Mouse (Mus musculus) heart, embryonic 14.5 days (tissue): ENCODE measurements around the gene Chrnb2. TPM values are rescaled to one million over a fixed set of nuclear protein-coding genes. Genes with fewer than 3 reads are reported as not detected.
A peak's percentile ranks its signal among the peaks of the same experiment; 100 is the strongest.

Experiments
- ATAC-seq: fragments of 200-750 bp; cut with Nextera tagmentation; 2 replicates; pipeline ENCODE4 v1.8.0; 2017; ENCODE audit warnings: low read depth, moderate TSS enrichment; ENCODE audit not compliant: insufficient number of reproducible peaks, insufficient read depth, low FRiP score
- H3K27ac ChIP-seq, 2 experiments: fragments of 200-500 bp in 1 of 2; fragments of 300-500 bp in 1 of 2; sonication (generic) in 1 of 2; replicated peaks in 1 of 2; 2 replicates each; pipeline ENCODE4 v1.5.1; 2012 to 2014; ENCODE audit warnings: low read depth in 2 of 2, low read length in 2 of 2, control low read depth in 1 of 2, mild to moderate bottlenecking in 1 of 2, mixed read lengths in 1 of 2; ENCODE audit not compliant: control insufficient read depth in 1 of 2, insufficient read depth in 1 of 2
- H3K27me3 ChIP-seq: fragments of 300-500 bp; sonication (generic); 2 replicates; pipeline ENCODE4 v1.6.1; 2014; ENCODE audit warnings: mild to moderate bottlenecking, low read length, control low read depth; ENCODE audit not compliant: control insufficient read depth, insufficient read depth
- H3K36me3 ChIP-seq: fragments of 300-500 bp; sonication (generic); 2 replicates; pipeline ENCODE4 v1.6.1; 2014; ENCODE audit warnings: mild to moderate bottlenecking, control low read depth, low read length, mixed read lengths; ENCODE audit not compliant: control insufficient read depth, insufficient read depth
- H3K4me1 ChIP-seq, 2 experiments: fragments of 200-500 bp in 1 of 2; fragments of 300-500 bp in 1 of 2; sonication (generic) in 1 of 2; 2 replicates each; pipeline ENCODE4 v1.6.1; 2012 to 2014; ENCODE audit warnings: low read length in 2 of 2, control low read depth in 1 of 2, mixed read lengths in 1 of 2; ENCODE audit not compliant: control insufficient read depth in 2 of 2, insufficient read depth in 2 of 2
- H3K4me2 ChIP-seq: fragments of 300-500 bp; sonication (generic); 2 replicates; pipeline ENCODE4 v1.6.1; 2014; ENCODE audit warnings: mild to moderate bottlenecking, low read length
- H3K4me3 ChIP-seq, 2 experiments: fragments of 200-500 bp in 1 of 2; fragments of 300-500 bp in 1 of 2; sonication (generic) in 1 of 2; 2 replicates each; pipeline ENCODE4 v1.5.1; 2012 to 2014; ENCODE audit warnings: low read length in 2 of 2, mild to moderate bottlenecking in 2 of 2, control low read depth in 1 of 2, low read depth in 1 of 2, moderate library complexity in 1 of 2; ENCODE audit not compliant: control insufficient read depth in 1 of 2, insufficient read depth in 1 of 2
- H3K9ac ChIP-seq: fragments of 300-500 bp; sonication (generic); 2 replicates; pipeline ENCODE4 v1.6.1; 2014; ENCODE audit warnings: mild to moderate bottlenecking, low read length
- H3K9me3 ChIP-seq: fragments of 300-500 bp; sonication (generic); 2 replicates; pipeline ENCODE4 v1.6.1; 2016; ENCODE audit warnings: low read length, control low read depth; ENCODE audit not compliant: control insufficient read depth
- WGBS: fragments of 180-500 bp; shearing (Covaris S2); extraction: QIAGEN DNeasy Blood & Tissue Kit; methylation state at CpG from one replicate; pipeline ENCODE4 v1.1.7; 2014; 5-methylcytosine and 5-hydroxymethylcytosine counted together
- polyA plus RNA-seq: library from polyadenylated mRNA; unstranded; fragments of >200 nt; fragmentation: Nextera tagmentation; extraction: Ambion mirVana; gene quantifications from 2 replicates; pipeline ENCODE4 v1.2.1, GENCODE M21; 2014

The Chrnb2 gene
- polyA plus RNA-seq, 1 experiment from 2014 or later, result 0.38 TPM

DNA sequence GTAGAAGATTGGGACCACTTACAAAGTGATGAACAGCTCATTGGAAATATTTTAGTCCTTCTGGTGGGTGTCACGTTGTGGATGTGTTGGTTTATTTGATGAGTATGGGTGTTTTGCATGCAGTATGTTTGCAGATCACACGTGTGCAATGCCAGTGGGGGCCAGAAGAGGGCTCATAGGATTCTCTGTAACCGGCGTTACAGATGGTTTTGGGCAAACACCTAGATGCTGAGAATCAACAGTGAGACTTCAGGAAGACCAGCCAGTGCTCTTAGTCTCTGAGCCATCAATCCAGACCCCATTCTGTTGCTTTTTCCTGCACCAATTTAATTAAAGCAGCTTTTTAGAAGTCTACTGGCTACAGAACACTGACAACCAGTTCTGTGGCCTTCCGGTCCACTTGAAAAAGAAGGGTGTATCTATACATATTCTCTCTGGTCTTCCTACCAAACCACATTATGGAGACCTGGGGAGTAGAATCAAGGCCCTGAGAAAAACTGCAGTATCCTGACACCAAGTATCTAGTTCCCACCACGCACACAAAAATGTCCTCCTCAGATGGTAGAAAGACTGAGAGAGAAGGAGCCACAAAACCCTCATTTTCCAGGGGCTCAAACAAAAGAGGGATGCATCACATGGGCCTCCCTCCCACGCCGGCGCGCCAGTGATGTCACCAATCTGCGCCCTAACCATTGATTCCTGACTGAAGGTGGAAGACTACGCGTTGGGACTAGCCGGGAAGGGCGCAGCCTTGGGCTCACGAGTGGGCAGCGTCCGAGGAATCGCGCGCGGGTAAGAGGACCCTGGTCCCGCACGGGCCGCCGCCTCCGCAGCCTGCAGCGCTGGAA is 49.8 kb downstream of the Chrnb2 start, which contains the start of gene Adar:
Adar (plus strand) TSS at position 664 of the 848 bp plus-strand sequence.
- Histone ChIP-seq H3K27me3 (no peaks in the 10 kb centered on the region), H3K4me1 (peaks cover 2 to 13% of the 10 kb centered on the region in 2 experiments; a peak in 3 of 4 replicates), H3K4me3 (peak within 1 kb of the TSS; percentile 90 to 93), H3K9me3 (no peaks in the 10 kb centered on the region), H3K36me3 (no peaks in the 10 kb centered on the region), H3K4me2 (peak within 1 kb of the TSS; percentile 77), H3K9ac (peak within 1 kb of the TSS; percentile 89), H3K27ac (peak within 1 kb of the TSS; percentile 68 to 86)
- peak; percentile 63 for ATAC-seq
- 5% methylated on average over 28 of the region's 28 CpGs for WGBS

DNA sequence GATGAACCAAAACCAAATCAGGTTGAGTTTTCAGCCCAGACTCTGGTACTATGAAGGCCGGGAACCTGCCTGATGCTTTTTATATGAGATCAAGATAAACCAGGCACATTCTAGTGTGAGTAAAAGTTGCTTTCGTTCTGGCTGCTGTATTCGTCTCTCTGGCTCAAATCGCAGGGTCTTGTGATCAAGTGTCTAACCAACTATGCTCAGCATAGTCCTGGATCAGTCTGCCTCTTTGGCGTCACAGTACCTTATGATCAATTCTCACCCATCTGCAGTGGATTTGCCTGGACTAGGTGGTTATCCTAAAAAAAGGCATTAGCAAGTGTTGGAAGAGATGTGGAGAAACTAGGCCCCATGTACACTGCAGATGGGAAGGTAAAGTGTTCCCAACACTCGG is 60.4 kb downstream of the Chrnb2 start:
- Histone ChIP-seq H3K36me3 (no peaks in the 10 kb centered on the region), H3K4me1 (no peaks in the 10 kb centered on the region), H3K27me3 (0 out of 2 replicates have a peak, but pooled peaks cover 4% of the 10 kb centered on the region), H3K4me3 (no peak overlapping the region), H3K27ac (no peak overlapping the region), H3K9me3 (no peaks in the 10 kb centered on the region), H3K4me2 (no peak overlapping the region), H3K9ac (no peak overlapping the region)
- ATAC-seq, result no peak
- WGBS, result 72% methylated on average over 6 of the region's 6 CpGs

DNA sequence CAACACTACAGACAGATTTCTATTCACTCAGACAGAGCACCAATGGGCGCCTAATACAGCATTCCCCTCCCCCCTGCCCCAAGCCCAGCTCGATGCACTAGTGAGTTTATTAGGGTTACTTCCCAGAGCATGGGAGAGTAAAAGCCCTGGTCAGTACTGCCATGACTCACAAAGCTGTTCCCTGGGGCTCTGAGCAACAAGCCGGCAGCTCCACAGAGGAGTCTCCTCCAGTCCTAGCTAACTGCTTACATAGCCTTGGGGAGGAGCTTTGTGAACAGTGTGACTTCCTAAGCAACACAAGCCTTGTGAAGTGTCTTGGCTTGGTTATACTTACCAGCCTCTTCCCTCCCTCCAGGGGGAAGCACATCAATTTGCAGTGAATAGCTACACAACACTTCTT is 60.8 kb downstream of the Chrnb2 start:
- no peak overlapping the region for H3K4me2 ChIP-seq
- no peak overlapping the region for H3K9ac ChIP-seq
- ATAC-seq, result no peak
- H3K27me3 ChIP-seq, result 0 out of 2 replicates have a peak, but pooled peaks cover 4% of the 10 kb centered on the region
- no peak overlapping the region for H3K27ac ChIP-seq
- H3K4me1 ChIP-seq, result no peaks in the 10 kb centered on the region
- 35% methylated on average over 3 of the region's 3 CpGs for WGBS
- no peaks in the 10 kb centered on the region for H3K36me3 ChIP-seq
- no peaks in the 10 kb centered on the region for H3K9me3 ChIP-seq
- H3K4me3 ChIP-seq, result no peak overlapping the region

DNA sequence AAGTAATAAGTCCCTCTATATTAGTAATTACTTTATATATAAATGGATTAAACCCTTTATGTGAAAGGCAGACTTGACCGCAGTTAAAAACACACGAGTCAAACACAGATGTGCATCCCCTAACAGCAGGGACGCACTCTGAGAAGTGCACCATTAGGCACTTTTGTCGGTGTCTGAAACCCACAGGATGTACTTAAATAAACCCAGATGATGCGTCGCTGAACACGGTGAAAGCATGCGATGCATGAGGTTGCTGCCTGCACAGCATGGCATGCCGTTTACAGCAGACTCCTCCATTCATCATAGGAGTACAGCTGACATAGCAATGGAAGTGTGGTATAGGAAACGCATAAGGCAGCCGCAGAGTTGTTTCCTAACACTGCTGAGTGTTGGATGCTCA is 64.0 kb downstream of the Chrnb2 start:
- no peaks in the 10 kb centered on the region for H3K4me1 ChIP-seq
- WGBS, result 81% methylated on average over 11 of the region's 11 CpGs
- H3K36me3 ChIP-seq, result no peaks in the 10 kb centered on the region
- no peak overlapping the region for H3K4me3 ChIP-seq
- no peak overlapping the region for H3K27ac ChIP-seq
- no peak overlapping the region for H3K9ac ChIP-seq
- ATAC-seq, result no peak
- H3K4me2 ChIP-seq, result no peak overlapping the region
- 0 out of 2 replicates have a peak, but pooled peaks cover 4% of the 10 kb centered on the region for H3K27me3 ChIP-seq
- H3K9me3 ChIP-seq, result no peaks in the 10 kb centered on the region

DNA sequence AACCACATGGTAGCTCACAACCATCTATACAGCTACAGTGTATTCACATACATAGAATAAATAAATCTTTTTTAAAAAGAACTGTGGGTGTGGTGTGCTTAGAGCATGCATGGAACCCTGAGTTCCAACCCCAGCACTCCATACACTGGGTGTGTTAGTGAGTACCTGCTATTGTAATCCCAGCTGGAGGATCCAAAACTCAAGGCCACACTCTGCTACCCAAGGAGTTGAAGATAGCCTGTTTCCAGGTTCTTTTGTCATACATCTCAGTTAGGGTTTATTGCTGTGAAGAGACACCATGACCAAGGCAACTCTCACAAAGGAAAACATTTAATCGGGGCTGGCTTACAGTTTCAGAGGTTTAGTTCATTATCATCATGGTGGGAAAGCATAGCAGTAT is 65.5 kb downstream of the Chrnb2 start:
- no peak overlapping the region for H3K27ac ChIP-seq
- ATAC-seq, result no peak
- H3K4me3 ChIP-seq, result no peak overlapping the region
- WGBS, result 87% methylated on average over 1 of the region's 1 CpGs
- no peaks in the 10 kb centered on the region for H3K36me3 ChIP-seq
- no peak overlapping the region for H3K4me2 ChIP-seq
- no peaks in the 10 kb centered on the region for H3K27me3 ChIP-seq
- no peaks in the 10 kb centered on the region for H3K4me1 ChIP-seq
- no peak overlapping the region for H3K9ac ChIP-seq
- H3K9me3 ChIP-seq, result no peaks in the 10 kb centered on the region

Other genes with a start within 250 kb of the Chrnb2 start
- 2.4 and 3.1 TPM in 2 replicates for gene Kcnn3, start 244.5 kb downstream of the Chrnb2 start, polyA plus RNA-seq
- 8.0 and 9.4 TPM in 2 replicates for gene Adar, start 49.6 kb downstream of the Chrnb2 start, polyA plus RNA-seq
- gene Ube2q1, start 9.0 kb upstream of the Chrnb2 start, polyA plus RNA-seq, result 13.6 and 15.7 TPM in 2 replicates
- 8.9 and 9.0 TPM in 2 replicates for gene She, start 66.7 kb upstream of the Chrnb2 start, polyA plus RNA-seq
- gene Il6ra, start 148.6 kb upstream of the Chrnb2 start, polyA plus RNA-seq, result 0.32 and 0.58 TPM in 2 replicates
- 11.0 and 11.4 TPM in 2 replicates for gene Atp8b2, start 198.9 kb upstream of the Chrnb2 start, polyA plus RNA-seq
- gene Hax1, start 234.1 kb upstream of the Chrnb2 start, polyA plus RNA-seq, result 78.4 and 81.9 TPM in 2 replicates